Mouse (Mus musculus) fibroblast of lung, adult 2 months (primary cell): ENCODE data around the gene Tchp.

Experiments
- DNase-seq: peaks from one replicate; pipeline ENCODE4 v3.0.0-alpha.2; 2011; ENCODE audit warnings: low read depth

Gene Tchp

GRCm38 (mm10) chr5:114738707-114739241, 31.2 kb downstream of the Tchp start:
- DNase-seq: no peak

GRCm38 (mm10) chr5:114740595-114740994, 33.0 kb downstream of the Tchp start:
- no peak for DNase-seq

- DNase-seq: no peak
Observed at GRCm38 (mm10) chr5:114742572-114742971, 35.0 kb downstream of the Tchp start.

GRCm38 (mm10) chr5:114742998-114743696, 35.6 kb downstream of the Tchp start:
- no peak for DNase-seq

- DNase-seq: no peak
Observed at GRCm38 (mm10) chr5:114743697-114744090, 36.1 kb downstream of the Tchp start.

- DNase-seq: no peak
Observed at GRCm38 (mm10) chr5:114745581-114745980, 38.0 kb downstream of the Tchp start.

GRCm38 (mm10) chr5:114746886-114747285, 39.3 kb downstream of the Tchp start:
- DNase-seq: no peak

- DNase-seq: no peak
Observed at GRCm38 (mm10) chr5:114747521-114747920, 40.0 kb downstream of the Tchp start.

- no peak for DNase-seq
Observed at GRCm38 (mm10) chr5:114750325-114750724, 42.8 kb downstream of the Tchp start.

GRCm38 (mm10) chr5:114752397-114752796, 44.8 kb downstream of the Tchp start:
- no peak for DNase-seq

GRCm38 (mm10) chr5:114753384-114753783, 45.8 kb downstream of the Tchp start:
- DNase-seq: no peak

- DNase-seq: no peak
Observed at GRCm38 (mm10) chr5:114759536-114760090, 52.1 kb downstream of the Tchp start.

GRCm38 (mm10) chr5:114761980-114762379, 54.4 kb downstream of the Tchp start:
- DNase-seq: no peak

- DNase-seq: no peak
Observed at GRCm38 (mm10) chr5:114764812-114765735, 57.5 kb downstream of the Tchp start.

GRCm38 (mm10) chr5:114766686-114767085, 59.1 kb downstream of the Tchp start:
- no peak for DNase-seq

GRCm38 (mm10) chr5:114767185-114767584, 59.6 kb downstream of the Tchp start:
- DNase-seq: no peak

GRCm38 (mm10) chr5:114769786-114770185, 62.2 kb downstream of the Tchp start:
- no peak for DNase-seq

- DNase-seq: no peak
Observed at GRCm38 (mm10) chr5:114771796-114772195, 64.2 kb downstream of the Tchp start.
